Mouse (Mus musculus): Measurements from ENCODE around the gene Timm17b. TPM values are rescaled to one million over a fixed set of nuclear protein-coding genes. Genes with fewer than 3 reads are reported as not detected.
A peak's percentile ranks its signal among the peaks of the same experiment; 100 is the strongest.

Timm17b gene
- polyA plus RNA-seq, 1 experiment from 2014 or later, result 156 TPM

- H3K36me3 ChIP-seq, result peaks cover 16% of the 10 kb centered on the region; the same call in 1 of the 2 replicates
- DNase-seq (ENCODE audit: low spot score), result no peak
- H3K9me3 ChIP-seq, result no peaks in the 10 kb centered on the region
- H3K27me3 ChIP-seq (ENCODE audit: insufficient read depth, poor library complexity, severe bottlenecking), result peaks cover 63% of the 10 kb centered on the region
- no peak within 1 kb of the TSS for H3K27ac ChIP-seq
- H3K4me1 ChIP-seq, result no peaks in the 10 kb centered on the region
- no peak within 1 kb of the TSS for H3K4me3 ChIP-seq
- 12% methylated on average over 19 of the region's 19 CpGs for WGBS
Measured at GRCm38 (mm10) chrX:7928270-7928790, 29.2 kb downstream of the Timm17b start, which contains the start of gene Eras. Gene Eras, minus strand, starts transcription at chrX:7928607.

- no peak for DNase-seq (ENCODE audit: low spot score)
- no peak overlapping the region for H3K27ac ChIP-seq
- no peak overlapping the region for H3K4me3 ChIP-seq
- no peaks in the 10 kb centered on the region for H3K27me3 ChIP-seq (ENCODE audit: insufficient read depth, poor library complexity, severe bottlenecking)
- H3K36me3 ChIP-seq, result peaks cover 43% of the 10 kb centered on the region
- 33% methylated on average over 11 of the region's 11 CpGs for WGBS
- no peaks in the 10 kb centered on the region for H3K9me3 ChIP-seq
- H3K4me1 ChIP-seq, result no peaks in the 10 kb centered on the region
Measured at GRCm38 (mm10) chrX:7936874-7937273, 37.7 kb downstream of the Timm17b start.

- Histone ChIP-seq H3K4me1 (no peaks in the 10 kb centered on the region), H3K9me3 (no peaks in the 10 kb centered on the region)
- 88% methylated on average over 6 of the region's 6 CpGs for WGBS
Measured at GRCm38 (mm10) chrX:7937667-7938066, 38.5 kb downstream of the Timm17b start.

GRCm38 (mm10) chrX:7945618-7946017 is 46.5 kb downstream of the Timm17b start:
- Histone ChIP-seq H3K4me1 (no peaks in the 10 kb centered on the region), H3K27me3 (ENCODE audit: insufficient read depth, poor library complexity, severe bottlenecking) (no peaks in the 10 kb centered on the region), H3K36me3 (peaks cover 11% of the 10 kb centered on the region; the same call in 1 of the 2 replicates), H3K9me3 (no peaks in the 10 kb centered on the region), H3K4me3 (no peak overlapping the region), H3K27ac (no peak overlapping the region)
- DNase-seq (ENCODE audit: low spot score), result no peak
- WGBS, result 83% methylated on average over 8 of the region's 8 CpGs

More at GRCm38 (mm10) chrX:7937667-7938066, 38.5 kb downstream of the Timm17b start:
- no peak for DNase-seq (ENCODE audit: low spot score)
- H3K36me3 ChIP-seq, result peaks cover 46% of the 10 kb centered on the region
- H3K4me3 ChIP-seq, result no peak overlapping the region
- no peak overlapping the region for H3K27ac ChIP-seq
- no peaks in the 10 kb centered on the region for H3K27me3 ChIP-seq (ENCODE audit: insufficient read depth, poor library complexity, severe bottlenecking)

- no peak for DNase-seq (ENCODE audit: low spot score)
- peak within 1 kb of the TSS; percentile 86 for H3K27ac ChIP-seq
Measured at GRCm38 (mm10) chrX:7947108-7947899, 48.1 kb downstream of the Timm17b start, which contains the start of gene Hdac6. Gene Hdac6, minus strand, starts transcription at chrX:7947889.

GRCm38 (mm10) chrX:7947900-7948492 is 48.8 kb downstream of the Timm17b start:
- Histone ChIP-seq H3K27me3 (ENCODE audit: insufficient read depth, poor library complexity, severe bottlenecking) (no peaks in the 10 kb centered on the region), H3K4me3 (peak overlapping the region; percentile 60), H3K36me3 (no peaks in the 10 kb centered on the region), H3K4me1 (no peaks in the 10 kb centered on the region), H3K9me3 (no peaks in the 10 kb centered on the region), H3K27ac (peak overlapping the region; percentile 86)
- peak; percentile 99 for DNase-seq (ENCODE audit: low spot score)
- 14% methylated on average over 38 of the region's 38 CpGs for WGBS

More at GRCm38 (mm10) chrX:7947108-7947899, 48.1 kb downstream of the Timm17b start, which contains the start of gene Hdac6:
- no peaks in the 10 kb centered on the region for H3K36me3 ChIP-seq
- no peaks in the 10 kb centered on the region for H3K9me3 ChIP-seq
- no peaks in the 10 kb centered on the region for H3K4me1 ChIP-seq
- WGBS, result 17% methylated on average over 35 of the region's 37 CpGs
- H3K27me3 ChIP-seq (ENCODE audit: insufficient read depth, poor library complexity, severe bottlenecking), result no peaks in the 10 kb centered on the region
- H3K4me3 ChIP-seq, result peak within 1 kb of the TSS; percentile 60

- DNase-seq (ENCODE audit: low spot score), result no peak
- no peaks in the 10 kb centered on the region for H3K4me1 ChIP-seq
- WGBS, result 90% methylated on average over 7 of the region's 7 CpGs
- H3K27me3 ChIP-seq (ENCODE audit: insufficient read depth, poor library complexity, severe bottlenecking), result no peaks in the 10 kb centered on the region
- no peak overlapping the region for H3K4me3 ChIP-seq
- no peaks in the 10 kb centered on the region for H3K9me3 ChIP-seq
- no peaks in the 10 kb centered on the region for H3K36me3 ChIP-seq
- no peak overlapping the region for H3K27ac ChIP-seq
Measured at GRCm38 (mm10) chrX:7950091-7950490, 50.9 kb downstream of the Timm17b start.

Other genes with a start within 250 kb of the Timm17b start
- gene Prickle3, start 242.1 kb upstream of the Timm17b start, polyA plus RNA-seq (2016; fragmentation: Nextera tagmentation; extraction: Ambion mirVana), result 6.7 and 8.0 TPM in 2 replicates
- 147 and 155 TPM in 2 replicates for gene Plp2, start 228.0 kb upstream of the Timm17b start, polyA plus RNA-seq (2016; fragmentation: Nextera tagmentation; extraction: Ambion mirVana)
- gene Magix, start 218.1 kb upstream of the Timm17b start, polyA plus RNA-seq (2016; fragmentation: Nextera tagmentation; extraction: Ambion mirVana), result 0.05 and 0.06 TPM in 2 replicates
- 38.1 and 38.5 TPM in 2 replicates for gene Gpkow, start 202.2 kb upstream of the Timm17b start, polyA plus RNA-seq (2016; fragmentation: Nextera tagmentation; extraction: Ambion mirVana)
- gene Wdr45, start 185.0 kb upstream of the Timm17b start, polyA plus RNA-seq (2016; fragmentation: Nextera tagmentation; extraction: Ambion mirVana), result 21.0 and 21.5 TPM in 2 replicates
- gene Gm45208, start 177.1 kb upstream of the Timm17b start, polyA plus RNA-seq (2016; fragmentation: Nextera tagmentation; extraction: Ambion mirVana), result 0.39 TPM in 1 of 2 replicates, not detected in the other
- gene Praf2, start 170.9 kb upstream of the Timm17b start, polyA plus RNA-seq (2016; fragmentation: Nextera tagmentation; extraction: Ambion mirVana), result 47.7 and 61.2 TPM in 2 replicates
- 8.6 and 11.7 TPM in 2 replicates for gene Ccdc120, start 148.5 kb upstream of the Timm17b start, polyA plus RNA-seq (2016; fragmentation: Nextera tagmentation; extraction: Ambion mirVana)
- gene Tfe3, start 136.8 kb upstream of the Timm17b start, polyA plus RNA-seq (2016; fragmentation: Nextera tagmentation; extraction: Ambion mirVana), result 22.7 and 23.2 TPM in 2 replicates
- 35.4 and 37.6 TPM in 2 replicates for gene Gripap1, start 109.6 kb upstream of the Timm17b start, polyA plus RNA-seq (2016; fragmentation: Nextera tagmentation; extraction: Ambion mirVana)
- 1.1 and 1.4 TPM in 2 replicates for gene Kcnd1, start 77.1 kb upstream of the Timm17b start, polyA plus RNA-seq (2016; fragmentation: Nextera tagmentation; extraction: Ambion mirVana)
- gene Otud5, start 58.0 kb upstream of the Timm17b start, polyA plus RNA-seq (2016; fragmentation: Nextera tagmentation; extraction: Ambion mirVana), result 33.0 and 43.8 TPM in 2 replicates
- gene Pim2, start 21.1 kb upstream of the Timm17b start, polyA plus RNA-seq (2016; fragmentation: Nextera tagmentation; extraction: Ambion mirVana), result 7.0 and 7.8 TPM in 2 replicates
- 32.2 and 33.5 TPM in 2 replicates for gene Slc35a2, start 15.3 kb upstream of the Timm17b start, polyA plus RNA-seq (2016; fragmentation: Nextera tagmentation; extraction: Ambion mirVana)
- gene Pqbp1, start 88 bp upstream of the Timm17b start, polyA plus RNA-seq (2016; fragmentation: Nextera tagmentation; extraction: Ambion mirVana), result 80.4 and 107 TPM in 2 replicates
- not detected in 2 replicates for gene Gm10491, start 8.5 kb downstream of the Timm17b start, polyA plus RNA-seq (2016; fragmentation: Nextera tagmentation; extraction: Ambion mirVana)
- gene Gm10490, start 10.2 kb downstream of the Timm17b start, polyA plus RNA-seq (2016; fragmentation: Nextera tagmentation; extraction: Ambion mirVana), result 0.45 TPM in 1 of 2 replicates, not detected in the other
- 0.12 and 0.60 TPM in 2 replicates for gene Pcsk1n, start 20.5 kb downstream of the Timm17b start, polyA plus RNA-seq (2016; fragmentation: Nextera tagmentation; extraction: Ambion mirVana)
- gene Eras, start 29.2 kb downstream of the Timm17b start, polyA plus RNA-seq (2016; fragmentation: Nextera tagmentation; extraction: Ambion mirVana), result not detected in 2 replicates
- 36.4 and 36.9 TPM in 2 replicates for gene Hdac6, start 48.5 kb downstream of the Timm17b start, polyA plus RNA-seq (2016; fragmentation: Nextera tagmentation; extraction: Ambion mirVana)
- 18.0 and 20.2 TPM in 2 replicates for gene Gata1, start 78.7 kb downstream of the Timm17b start, polyA plus RNA-seq (2016; fragmentation: Nextera tagmentation; extraction: Ambion mirVana)
- gene Glod5, start 119.1 kb downstream of the Timm17b start, polyA plus RNA-seq (2016; fragmentation: Nextera tagmentation; extraction: Ambion mirVana), result not detected in 2 replicates
- 64.2 and 71.7 TPM in 2 replicates for gene Suv39h1, start 175.4 kb downstream of the Timm17b start, polyA plus RNA-seq (2016; fragmentation: Nextera tagmentation; extraction: Ambion mirVana)
- 0.20 and 0.74 TPM in 2 replicates for gene Was, start 191.1 kb downstream of the Timm17b start, polyA plus RNA-seq (2016; fragmentation: Nextera tagmentation; extraction: Ambion mirVana)
- 21.8 and 25.0 TPM in 2 replicates for gene Wdr13, start 233.5 kb downstream of the Timm17b start, polyA plus RNA-seq (2016; fragmentation: Nextera tagmentation; extraction: Ambion mirVana)
- gene Rbm3, start 246.5 kb downstream of the Timm17b start, polyA plus RNA-seq (2016; fragmentation: Nextera tagmentation; extraction: Ambion mirVana), result 342 and 398 TPM in 2 replicates